12 mouse cellular contexts compared by ENCODE assay signal in genomic region chr11:23927643-23928042, GRCm38 (mm10). TPM values are rescaled to one million over a fixed set of nuclear protein-coding genes. Genes with fewer than 3 reads are reported as not detected.
DNase-seq lines count a peak whose midpoint lies in the region; ATAC-seq lines count a peak whose summit lies in the region.
"Had no signal": no experiment of that assay in that cellular context is flagged by ENCODE, and none has a peak within 500 bp of the region (broad histone marks: within the 10 kb centered on the region; RNA-seq: fewer than 3 reads in every experiment).

No protein-coding gene starts in this region.

- no peaks in the 10 kb centered on the region for H3K9me3 ChIP-seq in midbrain, embryonic 14.5 days (ENCODE audit: control insufficient read depth, low read length)
- H3K9me3 ChIP-seq in midbrain, embryonic 10.5 days (replicated peaks) = no peaks in the 10 kb centered on the region
- no peaks in the 10 kb centered on the region for H3K9me3 ChIP-seq in intestine, embryonic 15.5 days
- H3K9me3 ChIP-seq in stomach, embryonic 16.5 days (replicated peaks; ENCODE audit: control insufficient read depth, low read length) = no peaks in the 10 kb centered on the region

- 39% methylated on average over 8 of the region's 8 CpGs for WGBS in midbrain, embryonic 14.5 days
- 33% methylated on average over 8 of the region's 8 CpGs for WGBS in midbrain, embryonic 10.5 days
- WGBS in intestine, embryonic 15.5 days = 29% methylated on average over 8 of the region's 8 CpGs
- 36% methylated on average over 8 of the region's 8 CpGs for WGBS in stomach, embryonic 16.5 days

- no peak for ATAC-seq in midbrain, embryonic 14.5 days (ENCODE audit: low FRiP score, low TSS enrichment)
- ATAC-seq in intestine, embryonic 15.5 days = no peak
- no peak for ATAC-seq in stomach, embryonic 16.5 days (ENCODE audit: insufficient read depth, low FRiP score)

- peak; percentile 36 for DNase-seq in embryo, embryonic 10.5 days (ENCODE audit: low spot score)
- DNase-seq in embryo, embryonic 9.5 days (ENCODE audit: extremely low spot score) = no peak
- DNase-seq in midbrain, embryonic 14.5 days = no peak
- DNase-seq in midbrain, embryonic 10.5 days (ENCODE audit: low spot score) = no peak
- DNase-seq in right cerebral cortex, postnatal 4 days = no peak
- DNase-seq in kidney, adult 11 months = no peak
- DNase-seq: cerebellum, adult 2 months; gastrocnemius, postnatal 25 days; layer of hippocampus, adult 9-11 months; right cerebral cortex, adult 18-20 months had no signal

- no peaks in the 10 kb centered on the region for H3K27me3 ChIP-seq in midbrain, embryonic 14.5 days (ENCODE audit: control insufficient read depth, insufficient read depth, low read length)
- H3K27me3 ChIP-seq in midbrain, embryonic 10.5 days (ENCODE audit: low read depth, poor library complexity, severe bottlenecking) = no peaks in the 10 kb centered on the region
- H3K27me3 ChIP-seq in intestine, embryonic 15.5 days (replicated peaks) = no peaks in the 10 kb centered on the region
- H3K27me3 ChIP-seq in stomach, embryonic 16.5 days (ENCODE audit: control insufficient read depth, insufficient read depth, low read length) = no peaks in the 10 kb centered on the region

- H3K9ac ChIP-seq in midbrain, embryonic 14.5 days (replicated peaks; ENCODE audit: low read length) = no peak overlapping the region
- H3K9ac ChIP-seq in intestine, embryonic 15.5 days = no peak overlapping the region
- no peak overlapping the region for H3K9ac ChIP-seq in stomach, embryonic 16.5 days (ENCODE audit: low read length)

- H3K4me3 ChIP-seq in midbrain, embryonic 14.5 days (replicated peaks; ENCODE audit: low read depth, low read length) = no peak overlapping the region
- no peak overlapping the region for H3K4me3 ChIP-seq in midbrain, embryonic 10.5 days
- 0 out of 2 replicates have a peak overlapping the region, but pooled peaks have one; percentile 2 for H3K4me3 ChIP-seq in intestine, embryonic 15.5 days (replicated peaks)
- H3K4me3 ChIP-seq in stomach, embryonic 16.5 days (replicated peaks; ENCODE audit: low read length) = peak overlapping the region; percentile 7; the same call in 1 of the 2 replicates

- H3K27ac ChIP-seq in midbrain, embryonic 14.5 days (replicated peaks; ENCODE audit: low read depth, low read length) = no peak overlapping the region
- H3K27ac ChIP-seq in midbrain, embryonic 10.5 days (replicated peaks) = no peak overlapping the region
- H3K27ac ChIP-seq in intestine, embryonic 15.5 days = no peak overlapping the region
- H3K27ac ChIP-seq in stomach, embryonic 16.5 days (ENCODE audit: low read length) = no peak overlapping the region

- H3K4me1 ChIP-seq in midbrain, embryonic 14.5 days (ENCODE audit: control insufficient read depth, insufficient read depth, low read length) = no peaks in the 10 kb centered on the region
- peaks cover 7% of the 10 kb centered on the region; the same call in 1 of the 2 replicates for H3K4me1 ChIP-seq in midbrain, embryonic 10.5 days
- H3K4me1 ChIP-seq in intestine, embryonic 15.5 days (replicated peaks) = no peaks in the 10 kb centered on the region
- H3K4me1 ChIP-seq in stomach, embryonic 16.5 days (ENCODE audit: control insufficient read depth, insufficient read depth, low read length) = no peaks in the 10 kb centered on the region

- no peaks in the 10 kb centered on the region for H3K36me3 ChIP-seq in midbrain, embryonic 14.5 days (ENCODE audit: control insufficient read depth, insufficient read depth, low read length)
- no peaks in the 10 kb centered on the region for H3K36me3 ChIP-seq in midbrain, embryonic 10.5 days
- no peaks in the 10 kb centered on the region for H3K36me3 ChIP-seq in intestine, embryonic 15.5 days
- no peaks in the 10 kb centered on the region for H3K36me3 ChIP-seq in stomach, embryonic 16.5 days (ENCODE audit: control insufficient read depth, insufficient read depth, low read length)

- peak overlapping the region; percentile 15 for H3K4me2 ChIP-seq in midbrain, embryonic 14.5 days (ENCODE audit: low read length)
- H3K4me2 ChIP-seq in intestine, embryonic 15.5 days (replicated peaks) = peak overlapping the region; percentile 39
- H3K4me2 ChIP-seq in stomach, embryonic 16.5 days (ENCODE audit: low read depth, low read length) = peak overlapping the region; percentile 33; the same call in 1 of the 2 replicates

RNA-seq across cellular contexts. Expression of gene Papolg, which starts 32.6 kb away (rescaled TPM):
- polyA plus RNA-seq in midbrain, embryonic 14.5 days (2014; fragmentation: Nextera tagmentation; extraction: Ambion mirVana) = 22.6 and 28.1 TPM in 2 replicates
- 20.7 and 22.9 TPM in 2 replicates for polyA plus RNA-seq in midbrain, embryonic 10.5 days (2016; fragmentation: Nextera tagmentation; extraction: Ambion mirVana)
- polyA plus RNA-seq in intestine, embryonic 15.5 days (2015; fragmentation: Nextera tagmentation; extraction: Ambion mirVana) = 10.5 and 12.7 TPM in 2 replicates
- 12.4 and 14.7 TPM in 2 replicates for polyA plus RNA-seq in stomach, embryonic 16.5 days (2015; fragmentation: Nextera tagmentation; extraction: Ambion mirVana)

Comparison
In these comparisons a context has a peak if more than half of its experiments do, and no peak if none do; other contexts are left out.
1. H3K4me3 ChIP-seq: peak in intestine, embryonic 15.5 days (single experiment) and stomach, embryonic 16.5 days (single experiment); none in midbrain, embryonic 14.5 days (single experiment) and midbrain, embryonic 10.5 days (single experiment).
2. Peak in every context shown above with its lines, with median percentiles within 50 percentile points of each other: H3K4me2 ChIP-seq.